Mouse (Mus musculus) common myeloid progenitor, adult 5-6 weeks (primary cell): ENCODE measurements around the gene Gucy2g. TPM values are rescaled to one million over a fixed set of nuclear protein-coding genes. Genes with fewer than 3 reads are reported as not detected.

ENCODE experiments used
- ATAC-seq: replicated peaks from 2 replicates; pipeline ENCODE4 v1.8.0; 2016; ENCODE audit warnings: low read depth, mild to moderate bottlenecking, moderate TSS enrichment, inconsistent platforms; ENCODE audit not compliant: poor library complexity, severe bottlenecking
- total RNA-seq: library from RNA; stranded (forward); fragments of 200-1000, 187-1606 nt; gene quantifications from 2 replicates; pipeline ENCODE4 v1.2.3, GENCODE M21; 2017

The Gucy2g gene
- total RNA-seq, 1 experiment from 2014 or later, result 0.05 TPM

- ATAC-seq, result no peak
Observed at GRCm38 (mm10) chr19:55250451-55250850, 9.4 kb upstream of the Gucy2g start.

GRCm38 (mm10) chr19:55247991-55248520, 7.0 kb upstream of the Gucy2g start:
- no peak for ATAC-seq

- ATAC-seq, result no peak
Observed at GRCm38 (mm10) chr19:55247563-55247962, 6.5 kb upstream of the Gucy2g start.

GRCm38 (mm10) chr19:55244791-55245231, 3.8 kb upstream of the Gucy2g start:
- ATAC-seq, result peak; percentile 67

GRCm38 (mm10) chr19:55239766-55240426, 1.1 kb downstream of the Gucy2g start:
- ATAC-seq, result no peak

GRCm38 (mm10) chr19:55236564-55236963, 4.5 kb downstream of the Gucy2g start:
- ATAC-seq, result no peak

- ATAC-seq, result no peak
Observed at GRCm38 (mm10) chr19:55236026-55236425, 5.0 kb downstream of the Gucy2g start.

GRCm38 (mm10) chr19:55232136-55232535, 8.9 kb downstream of the Gucy2g start:
- ATAC-seq, result no peak

GRCm38 (mm10) chr19:55231081-55231480, 10.0 kb downstream of the Gucy2g start:
- peak; percentile 66 for ATAC-seq

- ATAC-seq, result peak; percentile 16; the same call in 1 of the 2 replicates
Observed at GRCm38 (mm10) chr19:55227135-55227534, 13.9 kb downstream of the Gucy2g start.

GRCm38 (mm10) chr19:55226621-55227020, 14.4 kb downstream of the Gucy2g start:
- ATAC-seq, result no peak

- no peak for ATAC-seq
Observed at GRCm38 (mm10) chr19:55222268-55222667, 18.8 kb downstream of the Gucy2g start.

- no peak for ATAC-seq
Observed at GRCm38 (mm10) chr19:55221208-55221607, 19.8 kb downstream of the Gucy2g start.

GRCm38 (mm10) chr19:55219359-55219758, 21.7 kb downstream of the Gucy2g start:
- ATAC-seq, result no peak

- ATAC-seq, result peak; percentile 62
Observed at GRCm38 (mm10) chr19:55218741-55219221, 22.3 kb downstream of the Gucy2g start.

- ATAC-seq, result peak; percentile 87
Observed at GRCm38 (mm10) chr19:55218192-55218739, 22.8 kb downstream of the Gucy2g start.

GRCm38 (mm10) chr19:55217365-55217764, 23.7 kb downstream of the Gucy2g start:
- ATAC-seq, result no peak

GRCm38 (mm10) chr19:55216876-55217275, 24.2 kb downstream of the Gucy2g start:
- ATAC-seq, result no peak

GRCm38 (mm10) chr19:55213617-55214340, 27.3 kb downstream of the Gucy2g start:
- ATAC-seq, result no peak

GRCm38 (mm10) chr19:55211698-55212097, 29.3 kb downstream of the Gucy2g start:
- no peak for ATAC-seq

- no peak for ATAC-seq
Observed at GRCm38 (mm10) chr19:55209084-55209483, 32.0 kb downstream of the Gucy2g start.
